Mouse (Mus musculus) adrenal gland (tissue): Measurements from ENCODE around the gene Ube2z.
"Not testable (repeated sequence)": the region's sequence is repeated elsewhere in the genome, so short reads cannot be mapped to it uniquely, and the experiment has no call there.

ENCODE experiments used
- intact Hi-C: fragments of 180-260 bp; cut with DNase I; formaldehyde crosslinking; loops from one replicate; pipeline ENCODE4 v1.15.1; 2025
- long read RNA-seq, 2 experiments: library from polyadenylated mRNA; unstranded; transcript quantifications; one replicate each; pipeline ENCODE4 v2.0.0; 2020; ENCODE audit warnings: borderline replicate concordance in 1 of 2; ENCODE audit not compliant: insufficient replicate concordance in 1 of 2

Ube2z gene
- long read RNA-seq, experiment 1, partial matches to known transcripts = 2 of 9 reads
- long read RNA-seq, experiment 1, other reads (novel, unspliced or antisense) = 4 of 9 reads
- long read RNA-seq, experiment 2, partial matches to known transcripts = 1 of 11 reads
- long read RNA-seq, experiment 2, other reads (novel, unspliced or antisense) = 7 of 11 reads

- intact Hi-C loops = no loop called here
Observed at GRCm38 (mm10) chr11:96065215-96065911, at the start of gene Ube2z. TSS of gene Ube2z (minus strand) at chr11:96065388.

- intact Hi-C loops = no loop called here
Observed at GRCm38 (mm10) chr11:96114077-96114476, 48.9 kb upstream of the Ube2z start.

DNA sequence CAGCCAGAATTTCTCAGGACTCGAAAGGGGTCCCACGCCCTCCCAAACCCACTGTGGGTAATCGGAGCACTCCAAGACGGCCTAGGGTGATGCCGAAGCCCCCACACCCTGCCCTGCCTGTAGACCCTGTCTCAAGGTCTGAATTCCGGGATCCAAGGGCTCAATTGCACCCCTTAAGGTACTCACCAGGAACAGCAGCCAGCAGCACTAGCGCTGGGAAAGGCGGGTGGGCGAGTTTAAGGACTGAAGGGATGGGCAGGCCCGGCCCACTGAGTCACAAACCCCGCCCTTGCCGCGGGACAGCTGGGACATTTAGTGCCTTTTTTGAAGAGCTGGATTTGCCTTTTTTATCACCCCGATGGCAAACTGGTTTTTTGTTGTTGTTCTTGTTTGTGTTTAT, 46.6 kb upstream of the Ube2z start, which contains the start of gene Calcoco2:
Gene Calcoco2, minus strand, starts transcription at position 214 of the 400 bp plus-strand sequence.
- intact Hi-C loops = no loop called here

DNA sequence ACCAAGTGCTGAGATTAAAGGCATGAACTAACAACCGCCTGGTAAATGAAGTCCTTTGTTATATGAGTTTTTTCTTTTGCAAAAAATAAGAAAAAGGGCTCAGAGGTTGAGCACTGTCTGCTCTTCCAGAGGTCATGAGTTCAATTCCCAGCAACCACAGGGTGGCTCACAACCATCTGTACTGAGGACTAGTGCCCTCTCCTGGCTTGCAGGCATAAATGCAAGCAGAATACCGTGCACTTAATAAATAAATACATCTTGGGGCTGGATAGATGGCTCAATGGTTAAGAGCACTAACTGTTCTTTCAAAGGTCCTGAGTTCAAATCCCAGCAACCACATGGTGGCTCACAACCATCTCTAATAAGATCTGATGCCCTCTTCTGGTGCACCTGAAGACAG, 45.8 kb upstream of the Ube2z start:
- intact Hi-C loops = not testable (repeated sequence)

DNA sequence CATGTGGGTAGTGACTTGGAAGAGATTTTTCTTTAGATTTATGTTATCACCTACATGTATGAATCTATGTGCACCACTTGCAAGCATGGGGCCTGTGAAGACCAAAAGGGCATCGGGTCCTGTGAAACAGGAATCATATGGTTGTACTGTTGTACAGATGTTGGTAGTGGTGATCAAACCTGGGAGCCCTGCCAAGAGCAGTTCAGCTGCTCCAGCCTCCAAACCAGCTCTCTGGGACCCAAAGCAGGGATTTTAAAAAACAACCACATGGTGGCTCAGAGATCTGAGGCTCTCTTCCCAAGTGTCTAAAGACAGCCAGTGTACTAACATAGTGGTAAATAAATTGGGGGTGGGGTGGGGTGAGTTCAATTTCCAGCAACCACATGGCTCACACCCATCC, 43.2 kb upstream of the Ube2z start:
- intact Hi-C loops = no loop called here

DNA sequence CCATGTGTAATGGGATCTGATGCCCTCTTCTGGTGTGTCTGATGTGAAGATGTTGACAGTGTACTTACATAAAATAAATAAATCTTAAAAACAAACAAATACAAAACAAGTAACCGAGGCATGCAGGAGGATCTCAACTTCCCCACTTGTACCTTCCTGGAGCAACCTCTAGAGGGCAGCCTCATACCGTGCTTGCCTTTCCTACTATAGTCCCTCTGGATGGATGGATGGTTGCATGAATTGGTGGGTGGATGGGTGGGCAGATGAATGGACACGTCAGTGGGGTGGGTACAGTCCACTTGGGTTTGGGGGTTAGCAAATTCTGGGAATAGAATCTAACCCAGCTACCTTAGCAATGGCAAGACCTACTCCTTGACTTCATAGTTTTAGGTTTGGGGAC, 28.2 kb upstream of the Ube2z start:
- intact Hi-C loops = loop anchor here (2.0 kb wide), 2 partner anchors 33 to 141 kb away; no protein-coding TSS in a partner anchor

- intact Hi-C loops = loop anchor here (2.0 kb wide), 2 partner anchors 34 to 142 kb away; no protein-coding TSS in a partner anchor
Observed at GRCm38 (mm10) chr11:96092674-96093291, 27.6 kb upstream of the Ube2z start.

GRCm38 (mm10) chr11:96091073-96091472, 25.9 kb upstream of the Ube2z start:
- intact Hi-C loops = no loop called here

DNA sequence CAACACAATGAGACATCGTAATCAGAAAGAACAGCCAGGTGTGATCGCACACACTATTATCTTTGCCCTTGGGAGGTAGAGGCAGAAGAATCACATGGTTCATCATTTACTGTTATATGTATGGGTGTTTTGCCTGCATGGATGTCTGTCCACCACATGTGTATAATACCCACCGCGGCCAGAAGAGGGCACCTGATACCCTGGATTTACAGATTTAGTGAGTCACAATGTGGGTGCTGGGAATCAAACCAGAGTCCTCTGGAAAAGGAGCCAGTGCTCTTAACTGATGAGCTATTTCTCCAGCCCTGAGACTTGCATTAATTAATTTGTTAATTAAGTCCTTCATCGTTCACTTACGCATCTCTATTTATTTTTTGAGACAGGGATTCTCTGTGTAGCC, 22.8 kb upstream of the Ube2z start:
- intact Hi-C loops = no loop called here

GRCm38 (mm10) chr11:96082682-96083081, 17.5 kb upstream of the Ube2z start:
- intact Hi-C loops = no loop called here

- intact Hi-C loops = no loop called here
Observed at GRCm38 (mm10) chr11:96080736-96081135, 15.5 kb upstream of the Ube2z start.

DNA sequence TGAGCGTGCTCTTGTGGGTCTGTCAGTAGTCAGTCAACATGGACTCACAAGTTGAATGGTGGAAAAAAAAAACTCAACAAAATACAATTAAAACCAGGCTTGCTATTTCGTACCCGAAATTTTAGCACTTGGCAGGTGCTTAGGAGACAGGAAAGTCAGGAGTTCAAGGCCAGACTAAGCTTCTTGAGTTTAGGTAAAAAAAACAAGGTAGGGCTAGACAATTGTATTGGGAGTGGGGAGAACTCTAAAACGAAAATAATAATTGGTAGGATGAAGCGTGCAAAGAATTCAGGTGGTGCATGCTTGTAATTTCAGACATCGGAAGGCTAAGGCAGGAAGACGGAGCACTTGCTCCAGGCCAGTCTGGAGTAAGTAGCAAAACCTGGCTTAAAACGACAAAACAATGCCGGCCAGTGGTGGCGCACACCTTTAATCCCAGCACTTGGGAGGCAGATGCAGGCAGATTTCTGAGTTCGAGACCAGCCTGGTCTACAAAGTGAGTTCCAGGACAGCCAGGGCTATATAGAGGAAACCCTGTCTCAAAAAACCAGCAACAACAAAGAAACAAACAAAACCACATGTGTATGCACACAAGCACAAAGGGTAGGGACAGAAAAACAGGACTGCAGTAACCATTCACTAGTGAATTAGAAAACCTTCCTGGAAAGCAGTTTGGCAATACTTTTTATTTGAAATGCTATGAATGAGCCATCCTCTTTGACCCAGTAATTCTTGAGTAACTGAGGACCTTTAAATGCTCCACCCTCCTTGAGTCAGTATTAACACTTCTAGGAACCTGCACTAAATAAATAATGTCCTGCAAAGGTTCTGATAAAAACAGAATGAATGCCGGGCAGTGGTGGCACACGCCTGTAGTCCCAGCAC, 11.3 kb upstream of the Ube2z start:
- intact Hi-C loops = no loop called here

DNA sequence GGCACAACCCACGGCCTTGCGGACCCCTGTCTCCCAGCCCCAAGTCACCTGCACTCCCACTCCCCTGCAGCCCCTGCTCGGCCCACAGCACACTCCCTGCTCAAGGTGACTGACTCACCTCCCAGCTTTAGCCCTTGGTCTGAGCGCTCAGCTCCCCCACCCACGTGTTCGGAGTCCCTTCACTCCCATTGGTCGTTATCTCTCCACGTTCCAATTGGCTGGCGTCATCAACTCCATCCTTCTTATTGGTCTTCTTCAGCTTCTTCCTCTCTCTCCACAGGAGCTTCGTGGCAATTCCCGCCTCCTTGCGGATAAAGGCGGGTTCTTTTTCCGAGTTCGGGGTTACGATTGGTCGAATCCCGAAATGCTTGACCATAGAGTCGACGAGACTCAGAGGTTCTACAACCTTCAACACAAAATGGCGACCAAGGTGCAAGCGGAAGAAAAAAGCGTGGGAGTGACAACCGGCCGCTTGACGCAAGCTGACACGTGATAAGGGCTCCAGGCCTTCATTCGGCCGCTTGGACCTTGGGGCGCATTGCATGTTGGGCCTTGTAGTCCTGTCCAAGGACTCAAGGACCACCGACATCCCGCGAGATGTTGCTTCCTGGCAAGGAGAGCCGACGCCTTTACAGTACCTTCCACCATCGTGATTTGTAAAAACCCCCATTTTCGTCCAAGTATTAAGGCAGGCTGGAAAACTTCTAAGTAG, 10.5 kb upstream of the Ube2z start, which contains the start of gene Atp5g1:
Gene Atp5g1, minus strand, starts transcription at position 162 of the 712 bp plus-strand sequence.
- intact Hi-C loops = no loop called here

GRCm38 (mm10) chr11:96075177-96075508, 10.0 kb upstream of the Ube2z start:
- intact Hi-C loops = no loop called here

- intact Hi-C loops = no loop called here
Observed at GRCm38 (mm10) chr11:96074351-96075176, 9.4 kb upstream of the Ube2z start.

DNA sequence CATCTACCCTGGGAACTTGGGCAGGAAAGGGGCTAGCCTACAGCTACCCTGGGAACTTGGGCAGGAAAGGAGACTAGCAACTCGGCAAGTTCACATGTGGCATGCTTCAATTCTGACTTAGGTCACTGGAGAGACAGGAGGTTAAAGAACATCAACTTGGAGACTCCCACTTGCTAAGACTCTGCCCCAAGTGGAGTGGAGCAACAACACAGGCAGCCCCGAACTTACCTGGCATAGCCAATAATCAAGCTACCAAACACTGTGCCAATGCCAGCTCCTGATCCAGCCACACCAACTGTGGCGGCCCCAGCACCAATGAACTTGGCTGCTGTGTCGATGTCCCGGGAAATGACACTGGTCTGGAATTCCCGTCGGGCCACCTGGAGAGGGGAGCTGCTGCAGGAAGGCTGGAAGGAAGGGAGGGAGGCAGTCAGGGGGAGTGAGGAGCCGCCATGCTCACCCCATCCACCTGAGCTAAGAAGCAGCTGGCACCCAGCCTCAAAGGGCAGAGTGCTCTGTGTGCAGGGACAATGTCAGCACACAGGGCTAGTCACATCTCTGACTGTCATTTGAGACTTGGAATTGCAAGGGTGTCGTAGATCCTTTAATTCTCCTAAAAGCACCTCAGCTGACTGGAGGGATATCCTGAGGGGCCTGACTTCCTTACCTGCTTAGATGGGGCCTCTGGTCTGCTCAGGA, 8.3 kb upstream of the Ube2z start:
- intact Hi-C loops = no loop called here

GRCm38 (mm10) chr11:96071013-96071412, 5.8 kb upstream of the Ube2z start:
- intact Hi-C loops = no loop called here

- intact Hi-C loops = no loop called here
Observed at GRCm38 (mm10) chr11:96070353-96070752, 5.2 kb upstream of the Ube2z start.

- intact Hi-C loops = no loop called here
Observed at GRCm38 (mm10) chr11:96068231-96068630, 3.0 kb upstream of the Ube2z start.
